Mouse (Mus musculus): ENCODE results near the gene Mgat4d. TPM values are rescaled to one million over a fixed set of nuclear protein-coding genes. Genes with fewer than 3 reads are reported as not detected.
"Not testable (repeated sequence)": the region's sequence is repeated elsewhere in the genome, so short reads cannot be mapped to it uniquely, and the experiment has no call there.

Mgat4d gene
- not detected in 2 replicates for polyA plus RNA-seq (2015; fragmentation: Nextera tagmentation; extraction: Ambion mirVana)

DNA sequence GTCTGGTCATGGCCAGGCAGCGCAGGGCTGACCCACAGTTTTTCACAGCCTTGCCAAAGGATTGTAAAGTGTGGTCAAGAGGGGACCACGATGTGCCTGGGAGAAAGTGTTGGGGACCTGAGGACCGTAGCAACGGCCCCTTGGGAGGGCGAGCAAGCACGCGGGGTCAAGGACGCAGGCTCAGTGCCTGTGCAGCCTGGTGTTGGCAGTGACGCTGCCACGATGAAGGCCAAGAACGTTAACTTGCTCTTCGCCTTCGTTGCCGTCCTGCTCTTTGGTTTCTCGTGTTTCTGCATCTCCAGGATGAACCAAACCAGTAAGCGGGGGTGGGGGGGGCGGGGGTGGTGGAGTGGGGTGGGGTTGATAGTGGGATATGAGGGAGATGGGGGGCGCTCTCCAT is at the start of gene Mgat4d:
TSS of gene Mgat4d (plus strand) at position 209 of the 400 bp plus-strand sequence.
- no peak within 1 kb of the TSS for H3K4me3 ChIP-seq
- H3K36me3 ChIP-seq, result no peaks in the 10 kb centered on the region
- WGBS, result 86% methylated on average over 18 of the region's 18 CpGs
- ATAC-seq (ENCODE audit: low read depth), result no peak
- H3K4me2 ChIP-seq, result no peak within 1 kb of the TSS
- no peak within 1 kb of the TSS for H3K9ac ChIP-seq
- no peak within 1 kb of the TSS for H3K27ac ChIP-seq (replicated peaks)
- no peaks in the 10 kb centered on the region for H3K9me3 ChIP-seq
- no peaks in the 10 kb centered on the region for H3K27me3 ChIP-seq
- H3K4me1 ChIP-seq (replicated peaks), result no peaks in the 10 kb centered on the region

- Histone ChIP-seq H3K4me3 (no peak overlapping the region), H3K27me3 (no peaks in the 10 kb centered on the region), H3K4me2 (no peak overlapping the region), H3K4me1 (replicated peaks) (no peaks in the 10 kb centered on the region), H3K9ac (no peak overlapping the region), H3K27ac (replicated peaks) (no peak overlapping the region), H3K36me3 (no peaks in the 10 kb centered on the region), H3K9me3 (no peaks in the 10 kb centered on the region)
- 57% methylated on average over 1 of the region's 1 CpGs for WGBS
- ATAC-seq (ENCODE audit: low read depth), result no peak
Measured at GRCm38 (mm10) chr8:83300135-83300534, 48.1 kb upstream of the Mgat4d start.

- 89% methylated on average over 1 of the region's 1 CpGs for WGBS
- no peaks in the 10 kb centered on the region for H3K27me3 ChIP-seq
- no peaks in the 10 kb centered on the region for H3K36me3 ChIP-seq
- no peak overlapping the region for H3K4me3 ChIP-seq
- H3K4me1 ChIP-seq (replicated peaks), result no peaks in the 10 kb centered on the region
- no peak overlapping the region for H3K9ac ChIP-seq
- H3K4me2 ChIP-seq, result no peak overlapping the region
- no peak overlapping the region for H3K27ac ChIP-seq (replicated peaks)
- ATAC-seq (ENCODE audit: low read depth), result no peak
- no peaks in the 10 kb centered on the region for H3K9me3 ChIP-seq
Measured at GRCm38 (mm10) chr8:83304946-83305345, 43.3 kb upstream of the Mgat4d start.

DNA sequence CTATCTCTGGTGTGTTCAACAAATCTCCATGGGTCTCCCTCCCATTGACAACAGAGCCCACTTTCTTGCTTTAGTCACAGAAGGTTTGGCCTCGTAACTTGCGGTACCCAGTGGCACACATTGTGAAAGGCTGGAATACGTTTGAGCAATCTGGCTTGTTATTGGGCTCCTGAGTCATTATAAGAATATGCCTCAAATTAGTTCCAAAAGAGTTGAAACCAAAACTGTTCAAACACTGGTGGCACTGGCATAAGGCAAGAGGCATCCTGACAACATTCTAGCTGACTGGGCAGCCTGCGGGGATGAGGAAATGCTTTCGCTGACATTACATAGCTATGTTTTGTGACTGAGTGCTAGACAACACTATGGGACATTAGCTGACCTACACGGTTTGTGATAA is 38.4 kb upstream of the Mgat4d start:
- Histone ChIP-seq H3K9ac (no peak overlapping the region), H3K9me3 (no peaks in the 10 kb centered on the region), H3K36me3 (peaks cover 13% of the 10 kb centered on the region)

DNA sequence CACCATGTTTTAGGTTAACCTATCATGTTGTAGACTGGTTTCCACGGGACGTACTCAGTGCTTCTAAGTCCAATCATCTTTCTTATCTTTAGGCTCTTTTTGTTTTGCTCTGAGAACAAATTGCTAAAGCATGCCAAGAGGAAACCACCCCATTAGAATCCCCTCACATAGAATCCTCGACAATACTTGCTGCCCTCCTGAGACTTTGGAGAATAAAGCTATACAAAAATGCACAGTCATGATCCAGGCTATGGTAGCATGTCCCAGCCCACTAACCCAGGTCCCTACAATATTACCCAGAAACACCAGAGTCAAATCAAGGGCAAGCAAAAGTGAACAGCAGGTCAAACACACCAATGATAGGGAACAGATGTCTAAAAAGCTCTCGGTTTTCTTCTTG is 33.2 kb upstream of the Mgat4d start:
- H3K4me3 ChIP-seq; H3K9me3 ChIP-seq; H3K27ac ChIP-seq (replicated peaks); H3K4me2 ChIP-seq; H3K27me3 ChIP-seq; H3K9ac ChIP-seq; H3K4me1 ChIP-seq (replicated peaks); ATAC-seq (ENCODE audit: low read depth): not testable (repeated sequence)
- WGBS, result 84% methylated on average over 4 of the region's 4 CpGs
- H3K36me3 ChIP-seq, result peaks cover 50% of the 10 kb centered on the region

More for the DNA sequence above, 38.4 kb upstream of the Mgat4d start:
- no peaks in the 10 kb centered on the region for H3K4me1 ChIP-seq (replicated peaks)
- no peak overlapping the region for H3K4me3 ChIP-seq
- no peak overlapping the region for H3K4me2 ChIP-seq
- WGBS, result 89% methylated on average over 6 of the region's 6 CpGs
- no peaks in the 10 kb centered on the region for H3K27me3 ChIP-seq
- H3K27ac ChIP-seq (replicated peaks), result no peak overlapping the region
- no peak for ATAC-seq (ENCODE audit: low read depth)

GRCm38 (mm10) chr8:83315691-83316090 is 32.6 kb upstream of the Mgat4d start:
- Histone ChIP-seq H3K27me3 (no peaks in the 10 kb centered on the region), H3K36me3 (peaks cover 55% of the 10 kb centered on the region), H3K9me3 (no peaks in the 10 kb centered on the region), H3K27ac (replicated peaks) (no peak overlapping the region), H3K9ac (no peak overlapping the region), H3K4me3 (no peak overlapping the region), H3K4me2 (no peak overlapping the region), H3K4me1 (replicated peaks) (no peaks in the 10 kb centered on the region)
- ATAC-seq (ENCODE audit: low read depth), result no peak
- WGBS, result 69% methylated on average over 2 of the region's 2 CpGs

- Histone ChIP-seq H3K27me3 (no peaks in the 10 kb centered on the region), H3K9me3 (no peaks in the 10 kb centered on the region), H3K4me2 (no peak overlapping the region), H3K27ac (replicated peaks) (no peak overlapping the region), H3K4me3 (no peak overlapping the region), H3K4me1 (replicated peaks) (no peaks in the 10 kb centered on the region), H3K9ac (no peak overlapping the region), H3K36me3 (peaks cover 72% of the 10 kb centered on the region)
- WGBS, result 76% methylated on average over 3 of the region's 3 CpGs
- no peak for ATAC-seq (ENCODE audit: low read depth)
Measured at GRCm38 (mm10) chr8:83320543-83320942, 27.7 kb upstream of the Mgat4d start.

DNA sequence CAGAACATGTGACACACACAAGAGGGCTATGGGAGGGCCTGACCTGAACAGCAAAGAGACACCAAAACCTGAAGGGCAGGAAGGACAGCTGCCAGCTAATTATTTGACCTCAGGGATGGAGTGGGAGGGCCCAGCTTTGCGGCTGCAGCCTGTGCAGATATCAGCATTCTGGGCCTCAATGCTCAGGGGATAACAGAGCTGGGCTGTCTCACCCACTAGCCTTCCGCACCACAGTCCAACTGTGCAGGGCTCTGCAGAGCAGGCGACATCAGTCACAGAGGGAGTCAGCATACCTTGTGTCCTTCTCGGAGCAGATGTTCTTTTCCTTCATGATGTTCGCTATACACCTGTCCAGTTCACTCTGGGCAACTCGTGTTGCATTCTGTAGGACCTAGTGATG is 25.9 kb upstream of the Mgat4d start:
- WGBS, result 92% methylated on average over 6 of the region's 6 CpGs
- Histone ChIP-seq H3K36me3 (peaks cover 68% of the 10 kb centered on the region), H3K4me3 (no peak overlapping the region), H3K9me3 (no peaks in the 10 kb centered on the region), H3K9ac (no peak overlapping the region), H3K27me3 (no peaks in the 10 kb centered on the region), H3K4me1 (replicated peaks) (no peaks in the 10 kb centered on the region), H3K27ac (replicated peaks) (no peak overlapping the region), H3K4me2 (no peak overlapping the region)
- no peak for ATAC-seq (ENCODE audit: low read depth)

DNA sequence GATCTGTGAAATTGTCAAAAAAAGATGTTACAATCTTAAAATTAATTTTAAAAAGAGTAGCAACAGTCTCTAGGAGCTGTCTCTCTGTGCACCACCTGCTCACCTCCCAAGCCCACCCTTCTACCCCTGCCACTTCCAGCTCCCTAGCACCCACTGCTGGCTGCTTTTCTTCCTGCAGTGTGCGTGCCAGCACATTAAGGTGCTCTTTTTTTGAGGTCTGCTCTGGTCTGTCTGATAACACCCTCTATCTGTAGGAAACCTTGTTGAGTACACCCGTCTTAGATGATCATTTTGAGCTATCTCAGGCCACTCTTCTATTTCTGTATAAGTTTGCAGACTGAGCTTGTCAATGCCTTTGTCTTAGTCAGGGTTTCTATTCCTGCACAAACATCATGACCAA is 25.2 kb upstream of the Mgat4d start:
- Histone ChIP-seq H3K36me3 (peaks cover 69% of the 10 kb centered on the region), H3K9ac (no peak overlapping the region), H3K27me3 (no peaks in the 10 kb centered on the region), H3K4me3 (no peak overlapping the region), H3K4me1 (replicated peaks) (no peaks in the 10 kb centered on the region), H3K27ac (replicated peaks) (no peak overlapping the region), H3K4me2 (no peak overlapping the region), H3K9me3 (no peaks in the 10 kb centered on the region)
- no peak for ATAC-seq (ENCODE audit: low read depth)
- 94% methylated on average over 2 of the region's 2 CpGs for WGBS

DNA sequence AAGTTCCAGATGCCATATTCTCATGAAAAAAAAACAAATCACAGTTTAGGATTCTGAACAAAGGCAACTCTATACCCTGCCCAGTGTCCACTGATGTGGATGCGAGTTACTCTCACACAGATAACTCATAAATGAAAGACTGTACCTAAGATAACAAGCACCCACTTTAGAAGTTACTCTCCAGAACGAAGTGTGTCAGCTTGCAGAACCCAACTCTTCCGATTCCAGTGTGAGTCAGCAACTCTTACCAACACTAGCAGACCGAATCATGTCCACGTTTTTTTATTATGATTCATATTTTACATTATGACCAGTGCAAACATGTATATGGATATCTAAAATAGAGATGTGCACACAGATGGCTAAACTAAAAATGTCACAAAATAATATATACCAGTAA is 20.4 kb upstream of the Mgat4d start:
- H3K9ac ChIP-seq, result no peak overlapping the region
- H3K4me1 ChIP-seq (replicated peaks), result peaks cover 19% of the 10 kb centered on the region
- H3K9me3 ChIP-seq, result no peaks in the 10 kb centered on the region
- no peak overlapping the region for H3K27ac ChIP-seq (replicated peaks)
- ATAC-seq (ENCODE audit: low read depth), result no peak
- H3K4me2 ChIP-seq, result no peak overlapping the region
- 94% methylated on average over 5 of the region's 5 CpGs for whole genome bisulfite sequencing
- no peaks in the 10 kb centered on the region for H3K27me3 ChIP-seq
- H3K4me3 ChIP-seq, result no peak overlapping the region
- H3K36me3 ChIP-seq, result peaks cover 37% of the 10 kb centered on the region

DNA sequence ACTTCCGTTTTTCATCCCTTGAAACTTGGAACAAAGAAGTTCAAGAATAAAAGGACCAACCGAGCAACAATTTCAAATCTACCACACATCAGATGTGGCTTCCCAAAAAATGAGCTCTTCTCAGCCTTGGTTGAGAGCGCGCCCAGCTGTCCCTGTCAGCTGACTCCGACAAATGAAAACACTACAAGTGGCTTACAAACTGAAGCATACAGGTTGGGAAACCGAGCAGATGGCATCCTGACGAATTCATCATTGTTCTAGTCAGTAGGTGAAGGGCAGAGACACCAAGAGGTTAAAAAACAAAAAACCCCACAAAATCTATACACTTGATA is 16.7 kb upstream of the Mgat4d start:
- H3K9me3 ChIP-seq, result no peaks in the 10 kb centered on the region
- H3K36me3 ChIP-seq, result peaks cover 21% of the 10 kb centered on the region
- H3K4me2 ChIP-seq, result peak overlapping the region; percentile 88
- ATAC-seq (ENCODE audit: low read depth), result peak; percentile 11; the same call in 1 of the 2 replicates
- no peaks in the 10 kb centered on the region; the same call in 1 of the 2 replicates for H3K27me3 ChIP-seq
- peak overlapping the region; percentile 88 for H3K27ac ChIP-seq (replicated peaks)
- peak overlapping the region; percentile 87 for H3K9ac ChIP-seq
- WGBS, result 7% methylated on average over 7 of the region's 7 CpGs
- peaks cover 22% of the 10 kb centered on the region for H3K4me1 ChIP-seq (replicated peaks)
- H3K4me3 ChIP-seq, result peak overlapping the region; percentile 88

DNA sequence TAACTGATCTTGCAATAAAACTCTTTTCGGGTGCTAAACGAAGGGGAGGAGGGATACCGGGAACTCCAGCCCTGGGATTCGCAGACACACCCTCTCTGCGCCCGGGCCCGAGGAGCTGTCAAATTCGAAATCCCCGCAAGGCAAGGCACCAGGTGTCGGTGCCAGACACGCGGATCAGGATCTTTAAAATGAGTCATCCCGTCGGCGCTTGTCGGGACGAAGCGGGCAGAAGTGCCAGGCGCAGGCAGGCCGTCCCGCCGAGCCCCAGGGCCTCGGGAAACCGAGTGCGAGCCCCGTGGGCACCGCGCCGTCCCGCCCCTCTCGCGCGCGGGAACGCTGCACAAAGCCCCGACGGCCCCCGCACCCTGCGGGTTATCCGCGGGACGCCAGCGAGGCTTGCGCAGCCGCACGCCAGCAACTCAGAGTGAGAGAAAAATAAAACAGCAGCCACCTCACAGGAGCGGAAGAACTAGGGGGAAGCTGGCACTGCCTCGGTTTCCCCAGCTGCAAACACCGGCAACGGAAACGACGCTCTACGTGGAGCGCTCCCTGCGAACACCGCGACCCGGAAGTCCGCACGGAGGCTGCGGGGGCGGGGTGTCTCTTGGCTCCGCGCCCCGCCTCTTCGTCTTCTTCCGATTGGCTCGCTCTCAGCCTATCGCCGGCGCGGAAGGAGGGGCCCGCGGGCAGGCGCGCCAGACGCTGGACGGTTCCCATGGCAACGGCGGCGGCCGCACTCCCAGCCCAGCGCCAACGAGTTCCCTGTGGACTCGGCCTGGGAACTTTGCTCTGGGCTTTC is 16.2 kb upstream of the Mgat4d start, which contains the start of gene Elmod2:
TSS of gene Elmod2 (minus strand) at position 588 of the 799 bp plus-strand sequence.
- peaks cover 16% of the 10 kb centered on the region for H3K36me3 ChIP-seq
- no peaks in the 10 kb centered on the region; the same call in 1 of the 2 replicates for H3K27me3 ChIP-seq
- peak within 1 kb of the TSS; percentile 88 for H3K27ac ChIP-seq (replicated peaks)
- WGBS, result under 1% methylated on average over 85 of the region's 85 CpGs
- peaks cover 22% of the 10 kb centered on the region for H3K4me1 ChIP-seq (replicated peaks)
- peak; percentile 99 for ATAC-seq (ENCODE audit: low read depth)
- H3K4me2 ChIP-seq, result peak within 1 kb of the TSS; percentile 88
- H3K9ac ChIP-seq, result peak within 1 kb of the TSS; percentile 87
- H3K4me3 ChIP-seq, result peak within 1 kb of the TSS; percentile 88
- no peaks in the 10 kb centered on the region for H3K9me3 ChIP-seq

DNA sequence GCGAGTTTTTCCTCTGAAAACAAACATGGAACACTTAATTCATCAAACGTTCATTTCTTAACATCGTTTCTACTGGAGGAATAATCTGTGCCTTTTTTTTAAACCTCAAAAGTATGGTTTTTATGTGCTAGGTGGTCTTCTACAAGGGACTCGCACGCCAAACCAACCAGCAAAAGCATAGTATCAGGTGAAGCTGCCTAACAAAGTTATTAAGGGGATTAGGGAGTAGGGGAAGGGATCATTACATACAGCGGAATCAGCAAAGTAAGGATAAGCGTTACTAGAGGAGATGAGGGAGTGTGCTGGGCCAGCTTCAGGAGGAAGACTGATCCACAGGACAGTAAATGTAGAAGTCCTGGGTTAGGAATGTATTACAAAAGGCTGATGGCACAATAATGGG is 15.4 kb upstream of the Mgat4d start:
- Histone ChIP-seq H3K4me1 (replicated peaks) (peaks cover 22% of the 10 kb centered on the region), H3K27ac (replicated peaks) (no peak overlapping the region), H3K9me3 (no peaks in the 10 kb centered on the region), H3K4me3 (peak overlapping the region; percentile 88), H3K27me3 (no peaks in the 10 kb centered on the region; the same call in 1 of the 2 replicates), H3K9ac (no peak overlapping the region), H3K4me2 (peak overlapping the region; percentile 88), H3K36me3 (peaks cover 8% of the 10 kb centered on the region)
- ATAC-seq (ENCODE audit: low read depth), result no peak
- WGBS, result 11% methylated on average over 7 of the region's 7 CpGs
